Mouse (Mus musculus) monocyte, adult 2 months (primary cell): ENCODE measurements around the gene Myom3.
A peak's percentile ranks its signal among the peaks of the same experiment; 100 is the strongest.

Experiments
- DNase-seq, 2 experiments: peaks; one replicate each; pipeline ENCODE4 v3.0.0; 2022; ENCODE audit warnings: low spot score in 2 of 2, low read depth in 1 of 2

The Myom3 gene

DNA sequence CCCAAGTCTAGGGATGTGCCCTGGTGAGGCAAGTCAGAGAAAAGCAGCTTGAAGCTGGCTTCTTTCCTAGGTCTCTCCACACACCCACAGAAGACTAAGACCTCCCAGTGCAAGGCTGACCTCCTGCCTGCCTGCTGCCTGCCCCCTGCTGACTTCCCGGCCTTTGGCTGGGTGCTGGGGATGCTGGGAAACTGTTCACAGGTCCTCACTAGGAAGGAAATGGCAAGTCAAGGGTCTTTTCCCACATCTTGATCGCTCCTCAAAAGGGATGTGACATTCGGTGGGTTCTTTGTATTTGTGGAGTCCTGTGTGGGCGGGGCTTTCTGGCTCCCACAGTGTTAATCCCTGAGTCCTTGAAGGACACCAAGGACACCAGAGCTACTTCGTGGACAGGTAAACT lies 44.7 kb downstream of the Myom3 start:
- DNase-seq = no peak

- no peak for DNase-seq
These were observed 55.4 kb downstream of the Myom3 start for GRCm38 (mm10) chr4:135814896-135815295.

GRCm38 (mm10) chr4:135816905-135817622 lies 57.5 kb downstream of the Myom3 start:
- peak in 1 of 2 experiments; percentile 23 for DNase-seq

GRCm38 (mm10) chr4:135818366-135818765 lies 58.9 kb downstream of the Myom3 start:
- DNase-seq = no peak

DNA sequence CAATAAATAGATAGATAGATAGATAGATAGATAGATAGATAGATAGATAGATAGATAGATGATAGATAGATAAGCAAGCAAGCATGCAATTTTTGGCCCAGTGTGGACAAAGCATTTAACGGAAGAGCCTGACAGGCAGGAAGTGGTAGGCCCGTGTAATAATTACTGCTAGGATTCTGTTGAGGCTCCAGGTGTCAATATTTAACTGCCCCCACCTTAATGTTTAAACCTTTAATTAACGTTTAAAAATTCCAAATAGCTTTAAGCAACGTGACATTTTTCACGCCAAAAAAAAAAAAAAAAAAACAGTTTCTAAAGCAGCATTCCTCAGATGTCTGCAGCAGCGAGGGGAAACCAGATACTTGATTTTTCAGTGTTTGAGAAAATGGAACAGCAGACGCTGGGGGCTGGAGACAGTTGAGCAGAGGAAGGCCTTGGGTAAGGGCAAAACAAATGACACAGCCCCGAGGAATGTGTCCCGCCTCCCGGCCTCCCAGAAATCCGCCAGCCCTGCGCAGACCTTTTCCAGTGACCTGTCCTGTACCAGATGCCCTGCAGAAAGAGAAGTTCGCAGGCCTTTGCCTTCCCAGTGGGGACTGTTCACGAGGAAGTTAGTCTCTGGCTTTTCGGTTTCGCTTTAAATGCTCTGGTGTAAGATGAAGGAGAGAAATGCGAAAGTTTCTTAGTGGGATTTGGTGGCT lies 60.5 kb downstream of the Myom3 start:
- DNase-seq = peak; percentile 27 to 43

DNA sequence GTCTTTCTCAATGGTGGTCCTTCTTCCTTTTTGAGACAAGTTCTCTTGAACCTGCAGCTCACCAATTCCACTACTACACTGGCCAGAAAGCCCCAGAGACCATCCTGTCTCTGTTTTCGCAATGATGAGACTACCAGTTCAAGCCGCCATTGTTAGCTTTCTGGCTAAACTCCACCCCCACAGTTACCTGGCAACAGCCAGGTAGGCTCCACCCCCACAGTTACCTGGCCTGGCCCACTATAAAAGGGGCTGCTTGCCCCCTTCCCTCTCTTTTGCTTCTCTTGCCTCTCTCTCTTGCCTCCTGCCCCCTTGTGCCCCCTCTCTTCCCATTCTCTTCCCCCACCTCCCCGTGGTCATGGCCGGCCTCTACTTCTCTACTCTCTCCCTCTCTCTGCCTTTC lies 62.3 kb downstream of the Myom3 start:
- no peak for DNase-seq

DNA sequence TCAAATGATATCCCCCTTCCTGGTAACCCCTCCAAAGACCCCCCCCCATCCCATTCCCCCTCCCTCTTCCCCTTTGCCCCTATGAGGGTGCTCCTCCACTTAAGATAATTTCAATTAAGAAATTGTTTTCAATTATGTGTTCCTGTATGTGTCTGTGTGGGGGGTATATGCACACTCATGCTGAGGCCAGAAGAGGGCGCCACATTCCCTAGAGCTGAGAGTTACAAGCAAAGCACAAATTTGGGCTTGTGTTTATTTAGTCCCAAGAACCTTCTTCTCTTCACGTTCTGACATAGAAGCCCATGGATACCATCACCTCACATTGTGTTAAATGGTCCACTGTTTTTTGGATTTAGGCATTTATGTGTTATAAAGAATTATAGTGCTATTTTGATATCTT lies 63.8 kb downstream of the Myom3 start:
- no peak for DNase-seq

DNA sequence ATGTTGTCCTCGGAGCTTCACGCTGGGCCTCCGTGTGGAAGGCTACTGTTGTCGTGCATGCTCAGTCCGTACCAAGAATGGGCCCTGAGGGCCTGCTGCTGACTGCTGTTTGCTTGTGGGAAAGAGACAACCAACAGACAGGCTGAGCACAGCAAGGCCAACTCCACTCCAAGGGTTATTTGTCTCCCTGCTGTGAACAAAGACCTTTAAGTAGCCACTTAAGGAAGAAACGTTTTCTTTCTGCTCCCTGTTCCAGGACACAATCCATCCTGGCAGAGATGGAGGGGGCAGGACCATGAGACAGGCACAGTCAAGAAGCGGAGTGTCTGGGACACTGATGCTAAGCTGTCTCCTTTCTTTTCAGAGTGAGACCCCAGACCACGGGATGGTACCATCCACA lies 64.7 kb downstream of the Myom3 start:
- DNase-seq = no peak

GRCm38 (mm10) chr4:135828491-135828890 lies 69.0 kb downstream of the Myom3 start:
- DNase-seq = no peak

DNA sequence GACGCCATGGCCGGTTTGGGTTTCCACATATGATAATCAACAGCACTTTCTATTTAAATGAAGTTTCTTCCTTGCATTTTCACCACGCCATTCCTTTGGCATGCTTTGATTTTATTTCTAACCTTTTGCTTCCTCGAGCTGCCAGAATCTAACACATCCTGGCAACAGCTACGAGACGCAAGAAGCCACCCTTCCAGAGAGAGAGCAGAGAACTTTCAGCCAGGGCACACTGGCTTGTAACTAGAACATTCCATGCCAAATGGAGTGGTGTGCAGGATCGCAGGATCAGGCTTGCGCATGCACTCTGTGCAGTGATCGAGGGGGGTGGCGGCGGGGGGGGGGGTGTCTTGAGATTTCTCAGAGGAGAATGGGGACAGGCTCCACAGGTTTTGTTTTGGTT lies 72.6 kb downstream of the Myom3 start:
- DNase-seq = no peak

DNA sequence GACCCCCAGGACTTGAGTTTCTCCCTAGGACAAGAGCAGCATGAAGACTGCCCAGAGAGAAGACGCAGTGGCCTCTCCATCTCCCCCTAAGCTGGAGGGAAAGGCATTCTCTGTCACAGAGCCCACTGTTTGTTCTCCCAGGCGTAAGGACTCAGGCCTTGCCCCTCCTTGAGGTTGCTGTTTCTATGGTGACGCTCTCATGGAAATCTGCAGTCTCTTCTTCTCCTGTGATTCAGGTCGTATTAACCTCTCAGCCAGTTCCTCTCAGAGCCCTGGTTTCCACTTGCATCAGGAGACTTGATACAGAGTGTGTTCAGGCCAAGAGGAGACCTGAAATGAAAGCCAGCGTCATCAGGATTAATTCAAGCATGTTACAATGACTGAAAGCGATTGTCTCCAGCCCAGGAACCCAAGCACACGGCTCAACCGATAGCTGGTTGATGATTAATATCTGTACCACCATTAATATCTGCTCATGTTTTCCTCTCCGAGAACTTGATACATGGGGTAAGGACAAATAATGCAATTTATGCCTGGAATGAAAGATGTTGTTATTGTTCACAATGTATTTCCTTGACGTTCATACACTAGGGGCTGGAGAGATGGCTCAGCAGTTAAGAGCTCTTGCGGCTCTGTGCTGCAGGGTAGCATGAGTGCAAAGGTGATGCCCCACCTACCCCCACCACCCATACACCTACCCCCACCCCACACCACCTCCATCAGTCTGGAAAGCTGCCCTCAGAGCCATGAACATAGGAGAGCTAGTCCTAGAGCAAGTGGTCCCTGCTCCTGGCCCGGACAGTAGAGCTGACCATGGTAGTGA lies 74.0 kb downstream of the Myom3 start:
- no peak for DNase-seq

DNA sequence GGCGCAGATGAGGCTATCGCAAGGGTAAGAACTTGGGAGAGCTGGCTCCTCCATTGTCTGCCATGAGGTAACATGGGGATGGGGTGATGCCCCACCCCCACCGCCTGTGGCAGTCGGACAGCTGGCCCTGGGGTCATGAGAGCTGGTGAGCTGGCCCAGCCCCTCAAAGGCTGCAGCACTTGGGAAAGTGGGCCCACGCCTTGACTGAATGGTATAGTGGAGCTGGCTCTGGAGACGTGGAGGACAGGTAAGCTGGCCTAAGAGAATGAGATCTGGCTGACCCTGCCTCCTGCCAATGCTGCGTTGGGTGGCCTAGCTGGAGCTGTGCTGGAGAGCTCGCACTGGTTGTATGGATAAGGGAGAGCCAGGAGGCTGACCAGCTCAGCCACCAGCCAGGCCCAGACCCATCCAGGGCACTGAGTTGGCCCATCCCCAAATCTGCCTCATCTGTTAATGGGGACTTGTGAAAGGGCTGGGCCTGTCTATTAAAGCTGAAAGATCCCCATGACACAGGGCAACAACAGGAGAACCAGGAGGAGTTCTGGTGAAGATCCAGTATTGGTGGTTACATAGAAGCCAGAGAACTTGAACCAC lies 74.7 kb downstream of the Myom3 start:
- no peak for DNase-seq

DNA sequence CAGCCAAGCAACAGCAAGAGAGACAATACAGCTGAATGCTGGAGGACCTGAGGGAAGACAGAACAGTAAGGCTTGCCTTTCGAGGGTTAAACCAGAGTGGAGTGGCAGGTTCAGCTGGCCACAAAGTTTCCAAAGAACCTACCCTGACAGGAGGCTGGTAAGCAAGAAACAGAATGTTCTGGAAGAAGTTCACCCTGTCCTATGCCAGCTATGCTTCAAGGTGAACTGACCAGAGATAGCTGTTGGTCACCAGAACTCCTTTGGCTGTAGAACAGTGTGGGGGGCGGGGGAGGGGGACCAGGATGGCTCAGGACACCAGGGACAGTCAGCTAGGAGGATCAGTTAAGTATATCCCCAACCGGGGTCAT lies 79.4 kb downstream of the Myom3 start:
- no peak for DNase-seq

DNA sequence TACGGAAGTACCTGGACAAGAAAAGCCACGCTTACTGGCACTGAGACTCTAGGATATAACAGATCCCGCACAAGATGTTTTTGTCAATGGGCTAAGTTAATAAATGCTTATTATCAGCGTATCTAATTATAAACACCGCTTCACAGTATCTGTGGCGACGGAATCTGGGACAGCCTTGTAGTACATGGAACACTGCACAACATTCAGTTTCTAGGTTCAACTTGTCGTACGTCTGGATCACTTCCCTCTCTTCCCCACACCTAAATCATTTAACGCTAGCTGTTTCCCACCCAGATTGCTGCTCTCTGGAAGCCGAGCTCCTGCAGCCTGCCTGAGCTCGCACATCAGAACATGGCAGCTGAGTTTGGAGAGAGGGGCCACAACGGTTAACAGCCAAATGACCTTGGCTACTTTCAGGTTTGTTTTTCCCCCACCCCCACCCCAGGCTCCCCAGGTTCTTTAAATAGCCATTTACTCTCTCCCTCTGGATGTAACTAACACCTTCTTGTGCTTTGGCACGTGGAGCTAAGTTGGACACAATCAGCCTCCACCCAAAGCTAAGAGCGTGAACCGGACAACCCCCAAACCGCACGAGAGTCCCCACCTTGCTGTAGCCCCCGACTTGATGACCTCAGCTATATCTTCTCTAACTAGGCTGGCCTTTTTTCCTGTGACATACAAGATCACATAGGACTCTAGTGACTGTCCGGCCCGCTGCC lies 79.9 kb downstream of the Myom3 start:
- no peak for DNase-seq

GRCm38 (mm10) chr4:135844400-135844799 lies 84.9 kb downstream of the Myom3 start:
- no peak for DNase-seq

DNA sequence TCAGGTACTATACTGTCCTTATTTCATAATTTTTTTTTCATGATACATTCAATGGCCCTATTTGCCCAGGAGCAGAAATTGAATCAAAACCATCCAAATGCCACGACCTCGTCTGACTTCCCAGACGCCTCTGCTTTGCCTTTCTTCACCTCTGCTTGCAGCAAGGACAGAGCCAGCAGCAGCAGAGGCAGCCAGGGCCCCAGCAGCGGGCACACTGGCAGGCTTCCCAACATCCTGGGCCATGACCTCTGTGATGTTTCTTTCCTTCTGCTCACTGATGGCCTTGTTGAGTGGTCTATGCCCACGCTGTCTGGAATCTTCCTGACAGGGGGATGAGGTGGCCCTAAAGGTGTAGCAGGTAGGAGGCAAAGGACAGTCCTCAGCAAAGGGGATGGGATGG lies 88.1 kb downstream of the Myom3 start:
- no peak for DNase-seq

GRCm38 (mm10) chr4:135850411-135851095 lies 91.0 kb downstream of the Myom3 start:
- DNase-seq = no peak

GRCm38 (mm10) chr4:135851942-135852341 lies 92.4 kb downstream of the Myom3 start:
- DNase-seq = no peak

GRCm38 (mm10) chr4:135853987-135854546 lies 94.6 kb downstream of the Myom3 start:
- DNase-seq = no peak

DNA sequence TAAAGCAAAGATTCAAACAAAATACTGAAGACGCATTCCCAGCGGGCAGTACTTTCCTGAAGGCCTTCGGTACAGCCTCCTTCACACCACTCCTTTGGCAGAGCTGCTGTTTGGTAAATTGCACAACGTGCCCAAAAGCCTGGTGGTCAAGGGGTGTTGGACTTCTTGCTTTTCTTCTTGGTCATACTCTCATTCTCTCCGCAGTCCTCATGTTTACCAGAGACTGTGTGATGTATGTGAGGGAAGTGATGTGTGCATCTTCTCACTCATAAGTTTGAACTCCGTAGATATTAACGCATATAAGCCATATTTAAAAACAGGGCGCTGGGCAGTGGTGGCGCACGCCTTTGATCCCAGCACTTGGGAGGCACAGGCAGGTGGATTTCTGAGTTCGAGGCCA lies 95.1 kb downstream of the Myom3 start:
- no peak for DNase-seq
